Comparison of ENCODE assay signal across 1 mouse cellular context in the genomic region with DNA sequence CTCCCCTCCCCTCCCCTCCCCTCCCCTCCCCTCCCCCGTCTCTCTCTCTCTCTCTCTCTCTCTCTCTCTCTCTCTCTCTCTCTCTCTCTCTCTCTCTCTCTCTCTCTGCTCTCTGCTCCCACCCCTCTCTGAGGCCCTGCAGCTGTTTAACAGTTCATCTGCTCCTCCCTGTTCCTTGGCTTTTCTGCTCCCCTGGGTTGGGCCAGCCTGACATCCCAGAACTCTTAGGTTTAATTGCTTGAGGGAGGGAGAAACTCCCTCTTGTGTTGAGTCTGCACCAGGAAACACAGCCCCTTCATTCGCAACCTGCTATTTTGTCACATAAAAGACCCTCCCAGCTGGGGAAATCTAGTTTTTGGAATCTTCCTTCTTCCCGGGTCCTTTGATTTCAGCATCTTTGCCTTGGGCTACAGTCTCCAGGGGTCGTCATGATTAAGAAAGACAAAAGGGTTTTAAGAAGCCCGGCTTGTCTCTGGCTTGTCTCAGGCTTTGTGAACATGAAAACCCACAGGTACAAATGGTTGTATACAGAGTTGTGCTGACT.
TF ChIP-seq lines count a peak whose summit lies in the region.

No protein-coding gene starts in this region.

TF ChIP-seq in ES-E14, 5 proteins besides CTCF, POLR2A, EP300 and RAD21:
- TF ChIP-seq ZNF384 (IDR thresholded peaks at IDR 0.05; ENCODE audit: low read depth, low read length) (no peak), HCFC1 (IDR thresholded peaks at IDR 0.05; ENCODE audit: borderline replicate concordance, insufficient read depth, low read length) (no peak), ZC3H11A (IDR thresholded peaks at IDR 0.05; ENCODE audit: borderline replicate concordance, low read depth, low read length) (no peak), CHD2 (IDR thresholded peaks at IDR 0.05; ENCODE audit: low read depth, low read length) (no peak), MAFK (IDR thresholded peaks at IDR 0.05; ENCODE audit: insufficient read depth, low read depth, low read length) (no peak)
